Mouse (Mus musculus) right cerebral cortex, postnatal 14 days (tissue): ENCODE results near the gene 2010111I01Rik.
"Not testable (repeated sequence)": the region's sequence is repeated elsewhere in the genome, so short reads cannot be mapped to it uniquely, and the experiment has no call there.

ENCODE experiments used
- DNase-seq: peaks from one replicate; pipeline ENCODE4 v3.0.0; 2022

The 2010111I01Rik gene

GRCm38 (mm10) chr13:63223026-63223770 is 258.5 kb downstream of the 2010111I01Rik start:
- no peak for DNase-seq

- DNase-seq = no peak
Measured at GRCm38 (mm10) chr13:63225796-63226583, 261.3 kb downstream of the 2010111I01Rik start.

GRCm38 (mm10) chr13:63227785-63228184 is 263.1 kb downstream of the 2010111I01Rik start:
- DNase-seq = no peak

GRCm38 (mm10) chr13:63230955-63231701 is 266.4 kb downstream of the 2010111I01Rik start:
- DNase-seq = no peak

GRCm38 (mm10) chr13:63231702-63232070 is 267.0 kb downstream of the 2010111I01Rik start:
- no peak for DNase-seq

GRCm38 (mm10) chr13:63232558-63232957 is 267.9 kb downstream of the 2010111I01Rik start:
- DNase-seq = no peak

GRCm38 (mm10) chr13:63234520-63234919 is 269.8 kb downstream of the 2010111I01Rik start:
- not testable (repeated sequence) for DNase-seq

GRCm38 (mm10) chr13:63235551-63235950 is 270.9 kb downstream of the 2010111I01Rik start:
- DNase-seq = no peak

GRCm38 (mm10) chr13:63236159-63236893 is 271.6 kb downstream of the 2010111I01Rik start:
- no peak for DNase-seq

GRCm38 (mm10) chr13:63238045-63238444 is 273.4 kb downstream of the 2010111I01Rik start:
- no peak for DNase-seq

GRCm38 (mm10) chr13:63239301-63239804 is 274.7 kb downstream of the 2010111I01Rik start:
- DNase-seq = no peak

- DNase-seq = peak; percentile 72
Measured at GRCm38 (mm10) chr13:63239877-63240671, 275.4 kb downstream of the 2010111I01Rik start.

GRCm38 (mm10) chr13:63240835-63241234 is 276.1 kb downstream of the 2010111I01Rik start:
- no peak for DNase-seq

GRCm38 (mm10) chr13:63241665-63242064 is 277.0 kb downstream of the 2010111I01Rik start:
- no peak for DNase-seq

GRCm38 (mm10) chr13:63242401-63243192 is 277.9 kb downstream of the 2010111I01Rik start:
- DNase-seq = no peak

- DNase-seq = no peak
Measured at GRCm38 (mm10) chr13:63243586-63243985, 278.9 kb downstream of the 2010111I01Rik start.

GRCm38 (mm10) chr13:63244425-63244824 is 279.7 kb downstream of the 2010111I01Rik start:
- no peak for DNase-seq

- DNase-seq = no peak
Measured at GRCm38 (mm10) chr13:63245218-63245617, 280.5 kb downstream of the 2010111I01Rik start.

- no peak for DNase-seq
Measured at GRCm38 (mm10) chr13:63245812-63246211, 281.1 kb downstream of the 2010111I01Rik start.

GRCm38 (mm10) chr13:63246332-63246940 is 281.7 kb downstream of the 2010111I01Rik start:
- DNase-seq = no peak
